ENCODE assay signal across 21 mouse cellular contexts in genomic region chr1:131293221-131293921, GRCm38 (mm10). TPM values are rescaled to one million over a fixed set of nuclear protein-coding genes. Genes with fewer than 3 reads are reported as not detected.
A peak's percentile ranks its signal among the peaks of the same experiment; 100 is the strongest.
DNase-seq lines count a peak whose midpoint lies in the region; ATAC-seq and TF ChIP-seq lines count a peak whose summit lies in the region.
"Had no signal": no experiment of that assay in that cellular context is flagged by ENCODE, and none has a peak within 500 bp of the region (broad histone marks: within the 10 kb centered on the region; RNA-seq: fewer than 3 reads in every experiment).

No protein-coding gene starts in this region.

- H3K9ac ChIP-seq in forebrain, embryonic 16.5 days (replicated peaks; ENCODE audit: low read depth, low read length), result no peak overlapping the region
- H3K9ac ChIP-seq in forebrain, embryonic 11.5 days (ENCODE audit: low read length), result no peak overlapping the region
- no peak overlapping the region for H3K9ac ChIP-seq in lung, postnatal 0 days (replicated peaks; ENCODE audit: low read depth)
- H3K9ac ChIP-seq in kidney, embryonic 16.5 days (replicated peaks; ENCODE audit: low read length), result no peak overlapping the region
- H3K9ac ChIP-seq: heart, embryonic 15.5 days; hindbrain, embryonic 12.5 days; intestine, embryonic 15.5 days; midbrain, embryonic 12.5 days; neural tube, embryonic 15.5 days had no signal

- H3K9me3 ChIP-seq in forebrain, embryonic 16.5 days (ENCODE audit: control insufficient read depth, low read length), result no peaks in the 10 kb centered on the region
- no peaks in the 10 kb centered on the region for H3K9me3 ChIP-seq in forebrain, embryonic 11.5 days (ENCODE audit: control insufficient read depth, low read length)
- H3K9me3 ChIP-seq in lung, postnatal 0 days (ENCODE audit: low read length), result no peaks in the 10 kb centered on the region
- H3K9me3 ChIP-seq in kidney, embryonic 16.5 days (ENCODE audit: low read length), result no peaks in the 10 kb centered on the region
- H3K9me3 ChIP-seq: heart, embryonic 15.5 days; hindbrain, embryonic 12.5 days; intestine, embryonic 15.5 days; midbrain, embryonic 12.5 days; neural tube, embryonic 15.5 days had no signal

- H3K27ac ChIP-seq in forebrain, embryonic 16.5 days (ENCODE audit: low read length), result peak overlapping the region; percentile 73
- no peak overlapping the region for H3K27ac ChIP-seq in forebrain, embryonic 11.5 days (ENCODE audit: low read depth, low read length)
- H3K27ac ChIP-seq in lung, postnatal 0 days (ENCODE audit: low read length), result no peak overlapping the region
- no peak overlapping the region for H3K27ac ChIP-seq in kidney, embryonic 16.5 days (ENCODE audit: low read length)
- H3K27ac ChIP-seq: heart, adult 2 months; heart, embryonic 15.5 days; hindbrain, embryonic 12.5 days; intestine, embryonic 15.5 days; midbrain, embryonic 12.5 days; neural tube, embryonic 15.5 days had no signal

- no peaks in the 10 kb centered on the region for H3K27me3 ChIP-seq in forebrain, embryonic 16.5 days (replicated peaks; ENCODE audit: control insufficient read depth, insufficient read depth, low read length)
- no peaks in the 10 kb centered on the region for H3K27me3 ChIP-seq in forebrain, embryonic 11.5 days (ENCODE audit: control insufficient read depth, insufficient read depth, low read length)
- no peaks in the 10 kb centered on the region for H3K27me3 ChIP-seq in lung, postnatal 0 days (replicated peaks; ENCODE audit: insufficient read depth, low read length)
- H3K27me3 ChIP-seq in kidney, embryonic 16.5 days (ENCODE audit: insufficient read depth, low read length), result no peaks in the 10 kb centered on the region
- H3K27me3 ChIP-seq: heart, embryonic 15.5 days; hindbrain, embryonic 12.5 days; intestine, embryonic 15.5 days; midbrain, embryonic 12.5 days; neural tube, embryonic 15.5 days had no signal

- ATAC-seq in forebrain, embryonic 16.5 days, result 0 out of 2 replicates have a peak, but pooled peaks have one; percentile 14
- no peak for ATAC-seq in forebrain, embryonic 11.5 days (replicated peaks; ENCODE audit: low FRiP score)
- peak; percentile 53 for ATAC-seq in lung, postnatal 0 days
- 0 out of 2 replicates have a peak, but pooled peaks have one; percentile 39 for ATAC-seq in megakaryocyte-erythroid progenitor cell, adult 5-6 weeks (replicated peaks; ENCODE audit: low FRiP score, low TSS enrichment, poor library complexity, severe bottlenecking)
- no peak for ATAC-seq in kidney, embryonic 16.5 days (ENCODE audit: low FRiP score, low TSS enrichment)
- ATAC-seq: CD4-positive, CD25-positive, alpha-beta regulatory T cell, adult 4 months; intestine, embryonic 15.5 days had no signal

- TF ChIP-seq EP300 in lung, postnatal 0 days (IDR thresholded peaks at IDR 0.05), result 0 out of 2 replicates have a peak, but pooled peaks have one; percentile 19

- no peak overlapping the region for H3K4me3 ChIP-seq in forebrain, embryonic 16.5 days (replicated peaks; ENCODE audit: low read length)
- H3K4me3 ChIP-seq in forebrain, embryonic 11.5 days (ENCODE audit: low read depth, low read length), result no peak overlapping the region
- H3K4me3 ChIP-seq in lung, postnatal 0 days (ENCODE audit: low read depth, low read length), result no peak overlapping the region
- H3K4me3 ChIP-seq in kidney, embryonic 16.5 days (ENCODE audit: low read length), result no peak overlapping the region
- H3K4me3 ChIP-seq: heart, adult 2 months; heart, embryonic 15.5 days; hindbrain, embryonic 12.5 days; intestine, embryonic 15.5 days; left cerebral cortex, adult 2 months; midbrain, embryonic 12.5 days; myocyte; neural tube, embryonic 15.5 days had no signal

- no peak for DNase-seq in forebrain, embryonic 11.5 days (ENCODE audit: low spot score)
- DNase-seq in lung, postnatal 0 days (ENCODE audit: low spot score), result no peak
- DNase-seq in lung, postnatal 36 days, result no peak
- DNase-seq in cerebellum, adult 9-11 months, result peak; percentile 61
- no peak for DNase-seq in yolk sac, embryonic 10.5 days (ENCODE audit: low spot score)
- DNase-seq: adrenal gland, adult 2 months; gastrocnemius, postnatal 14 days; heart, adult 2 months; kidney, postnatal 10 days; right cerebral cortex, postnatal 4 days had no signal

- no peak overlapping the region for H3K4me2 ChIP-seq in forebrain, embryonic 16.5 days (ENCODE audit: low read length)
- no peak overlapping the region for H3K4me2 ChIP-seq in forebrain, embryonic 11.5 days (ENCODE audit: low read depth, low read length, severe bottlenecking)
- H3K4me2 ChIP-seq in lung, postnatal 0 days (replicated peaks; ENCODE audit: low read depth, low read length), result no peak overlapping the region
- no peak overlapping the region for H3K4me2 ChIP-seq in kidney, embryonic 16.5 days (replicated peaks; ENCODE audit: low read depth, low read length)
- H3K4me2 ChIP-seq: heart, embryonic 15.5 days; hindbrain, embryonic 12.5 days; intestine, embryonic 15.5 days; midbrain, embryonic 12.5 days; neural tube, embryonic 15.5 days had no signal

- peaks cover 12% of the 10 kb centered on the region for H3K4me1 ChIP-seq in forebrain, embryonic 16.5 days (replicated peaks; ENCODE audit: control insufficient read depth, insufficient read depth, low read length)
- H3K4me1 ChIP-seq in forebrain, embryonic 11.5 days (replicated peaks; ENCODE audit: control insufficient read depth, insufficient read depth, low read length), result no peaks in the 10 kb centered on the region
- no peaks in the 10 kb centered on the region for H3K4me1 ChIP-seq in lung, postnatal 0 days (ENCODE audit: insufficient read depth, low read depth, low read length)
- no peaks in the 10 kb centered on the region for H3K4me1 ChIP-seq in kidney, embryonic 16.5 days (ENCODE audit: insufficient read depth, low read length)
- H3K4me1 ChIP-seq: hindbrain, embryonic 12.5 days; intestine, embryonic 15.5 days; midbrain, embryonic 12.5 days; neural tube, embryonic 15.5 days had no signal

- peaks cover 9% of the 10 kb centered on the region for H3K36me3 ChIP-seq in forebrain, embryonic 16.5 days (ENCODE audit: control insufficient read depth, insufficient read depth)
- H3K36me3 ChIP-seq in forebrain, embryonic 11.5 days (ENCODE audit: control insufficient read depth, insufficient read depth, low read length), result peaks cover 2% of the 10 kb centered on the region; the same call in 1 of the 2 replicates
- H3K36me3 ChIP-seq in lung, postnatal 0 days (ENCODE audit: insufficient read depth, low read length), result peaks cover 21% of the 10 kb centered on the region
- peaks cover 38% of the 10 kb centered on the region; the same call in 1 of the 2 replicates for H3K36me3 ChIP-seq in kidney, embryonic 16.5 days (ENCODE audit: insufficient read depth, low read length)

- 73% methylated on average over 4 of the region's 4 CpGs for WGBS in forebrain, embryonic 16.5 days
- WGBS in forebrain, embryonic 11.5 days, result 94% methylated on average over 4 of the region's 4 CpGs
- WGBS in lung, postnatal 0 days, result 70% methylated on average over 4 of the region's 4 CpGs
- WGBS in kidney, embryonic 16.5 days, result 88% methylated on average over 4 of the region's 4 CpGs

- no peak for TF ChIP-seq CTCF in lung, postnatal 0 days (IDR thresholded peaks at IDR 0.05)

RNA-seq across cellular contexts. Expression of gene Ikbke, which starts 14.0 kb away (rescaled TPM):
- 0.40 and 0.91 TPM in 2 replicates for polyA plus RNA-seq in forebrain, embryonic 16.5 days (2015; fragmentation: Nextera tagmentation; extraction: Ambion mirVana)
- 0.55 and 0.83 TPM in 2 replicates for polyA plus RNA-seq in forebrain, embryonic 11.5 days (2014; fragmentation: Nextera tagmentation; extraction: Ambion mirVana)
- 2.9 and 4.1 TPM in 2 replicates for polyA plus RNA-seq in lung, postnatal 0 days (2015; fragmentation: Nextera tagmentation; extraction: Ambion mirVana)
- total RNA-seq in megakaryocyte-erythroid progenitor cell, adult 5-6 weeks (2014; fragmentation: Nextera tagmentation), result 11.1 and 11.2 TPM in 2 replicates
- total RNA-seq in megakaryocyte-erythroid progenitor cell, adult 5-6 weeks (2017), result 1.9 and 4.3 TPM in 2 replicates
- 4.8 and 5.5 TPM in 2 replicates for polyA plus RNA-seq in kidney, embryonic 16.5 days (2015; fragmentation: Nextera tagmentation; extraction: Ambion mirVana)

RNA-seq across cellular contexts. Expression of gene Rassf5, which starts 48.3 kb away (rescaled TPM):
- 1.9 and 2.5 TPM in 2 replicates for polyA plus RNA-seq in forebrain, embryonic 16.5 days (2015; fragmentation: Nextera tagmentation; extraction: Ambion mirVana)
- polyA plus RNA-seq in forebrain, embryonic 11.5 days (2014; fragmentation: Nextera tagmentation; extraction: Ambion mirVana), result 0.95 and 1.3 TPM in 2 replicates
- polyA plus RNA-seq in lung, postnatal 0 days (2015; fragmentation: Nextera tagmentation; extraction: Ambion mirVana), result 7.5 and 8.3 TPM in 2 replicates
- total RNA-seq in megakaryocyte-erythroid progenitor cell, adult 5-6 weeks (2014; fragmentation: Nextera tagmentation), result 19.8 and 20.0 TPM in 2 replicates
- total RNA-seq in megakaryocyte-erythroid progenitor cell, adult 5-6 weeks (2017), result 26.0 and 28.0 TPM in 2 replicates
- 2.6 and 3.1 TPM in 2 replicates for polyA plus RNA-seq in kidney, embryonic 16.5 days (2015; fragmentation: Nextera tagmentation; extraction: Ambion mirVana)

Comparison
In these comparisons a context has a peak if more than half of its experiments do, and no peak if none do; other contexts are left out.
1. ATAC-seq: peak in forebrain, embryonic 16.5 days (single experiment), lung, postnatal 0 days (single experiment) and megakaryocyte-erythroid progenitor cell, adult 5-6 weeks (single experiment); none in forebrain, embryonic 11.5 days (single experiment) and kidney, embryonic 16.5 days (single experiment).